Mouse (Mus musculus): ENCODE measurements around the gene Mcm6. TPM values are rescaled to one million over a fixed set of nuclear protein-coding genes. Genes with fewer than 3 reads are reported as not detected.
"Not testable (repeated sequence)": the region's sequence is repeated elsewhere in the genome, so short reads cannot be mapped to it uniquely, and the experiment has no call there.

The Mcm6 gene
- total RNA-seq, 2 experiments from 2014 or later: 85.0 to 85.3 TPM

DNA sequence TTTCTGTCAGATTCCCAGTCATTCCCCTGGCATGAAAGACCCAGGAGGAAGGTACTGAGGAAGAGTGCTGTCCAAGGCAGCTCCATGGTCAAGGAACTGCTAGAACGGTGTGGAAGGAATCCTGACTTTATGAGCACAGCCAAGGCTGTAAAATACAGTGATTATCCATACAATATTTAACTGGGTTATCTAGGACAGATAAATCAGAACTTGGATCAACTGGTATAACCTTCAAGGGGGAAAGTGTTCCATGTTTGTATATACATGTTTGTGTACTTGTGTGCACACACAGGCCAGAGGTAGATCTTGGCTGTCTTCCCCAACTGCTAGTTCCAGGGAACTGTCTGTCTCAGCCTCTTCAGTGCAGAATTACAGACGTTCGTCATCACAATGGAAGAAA is 31.2 kb downstream of the Mcm6 start, which contains the start of gene Lct:
Lct (minus strand) TSS at position 101 of the 400 bp plus-strand sequence.
- no peak for DNase-seq

DNA sequence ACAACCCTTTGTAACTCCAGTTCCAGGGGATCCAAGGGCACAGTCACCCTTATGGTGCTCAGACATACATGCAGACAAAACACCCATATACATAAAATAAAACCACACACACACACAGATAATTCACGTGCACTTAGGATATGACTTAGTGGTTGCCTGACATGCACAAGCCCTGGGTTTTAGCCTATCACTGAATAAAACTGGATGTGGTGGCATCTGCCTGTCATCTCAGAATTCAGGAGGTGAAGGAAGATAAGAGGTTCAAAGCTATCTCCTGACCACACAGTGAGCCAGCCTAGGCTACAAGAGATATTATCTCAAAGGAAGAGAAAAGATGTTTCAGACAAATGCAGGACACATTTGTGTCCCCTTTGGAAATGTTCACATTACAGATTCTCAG is 32.3 kb downstream of the Mcm6 start:
- DNase-seq: no peak

DNA sequence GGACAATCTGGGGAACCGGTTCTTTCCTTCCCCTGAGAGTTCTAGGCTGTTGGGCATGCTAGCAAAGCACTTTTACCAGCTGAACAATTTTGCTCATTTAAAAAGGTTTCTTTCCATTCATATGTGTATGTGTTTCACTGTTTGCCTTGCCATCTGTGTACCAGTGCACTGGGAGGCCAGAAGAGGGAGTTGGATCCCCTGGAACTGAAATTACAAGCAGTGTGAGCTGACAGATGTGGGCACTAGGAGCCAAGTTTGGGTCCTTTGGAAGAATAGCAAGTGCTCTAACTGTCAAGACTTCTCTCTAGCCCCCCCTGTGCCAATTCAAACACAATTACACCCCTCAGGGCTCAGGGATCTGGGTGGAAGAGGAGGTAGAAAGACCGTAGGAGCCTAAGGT is 34.7 kb downstream of the Mcm6 start:
- DNase-seq: no peak

DNA sequence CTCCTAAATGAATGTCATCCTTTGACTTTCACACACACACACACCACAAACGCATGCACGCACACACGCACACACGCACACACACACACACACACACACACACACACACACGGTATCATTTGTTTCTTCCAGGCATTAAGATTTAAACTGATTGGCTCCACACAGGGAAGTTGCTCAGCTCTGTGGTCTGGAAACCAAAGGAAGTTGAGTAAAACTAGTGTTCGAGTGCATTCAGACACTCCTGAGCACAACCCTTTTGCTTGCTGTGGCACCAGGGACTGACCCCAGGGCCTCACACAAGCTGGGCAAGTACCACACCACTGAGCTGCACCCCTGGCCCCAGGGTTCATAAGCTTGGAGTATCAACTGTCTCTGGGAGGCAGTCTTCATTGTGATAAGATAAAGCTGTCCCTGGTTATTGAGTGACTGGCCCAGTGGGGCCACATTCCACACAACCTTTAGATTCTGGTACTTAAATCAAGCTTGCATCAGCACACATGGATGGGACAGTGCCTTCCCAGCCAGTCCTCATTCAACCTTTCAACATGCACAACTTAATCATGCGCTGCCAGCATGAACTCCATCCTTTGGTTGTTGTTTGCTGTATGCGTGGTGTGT is 36.3 kb downstream of the Mcm6 start:
- no peak for DNase-seq

GRCm38 (mm10) chr1:128319266-128319665 is 40.2 kb downstream of the Mcm6 start:
- DNase-seq: not testable (repeated sequence)

- no peak for DNase-seq
Measured at GRCm38 (mm10) chr1:128314665-128315064, 44.8 kb downstream of the Mcm6 start.

GRCm38 (mm10) chr1:128309043-128309442 is 50.4 kb downstream of the Mcm6 start:
- DNase-seq: no peak

DNA sequence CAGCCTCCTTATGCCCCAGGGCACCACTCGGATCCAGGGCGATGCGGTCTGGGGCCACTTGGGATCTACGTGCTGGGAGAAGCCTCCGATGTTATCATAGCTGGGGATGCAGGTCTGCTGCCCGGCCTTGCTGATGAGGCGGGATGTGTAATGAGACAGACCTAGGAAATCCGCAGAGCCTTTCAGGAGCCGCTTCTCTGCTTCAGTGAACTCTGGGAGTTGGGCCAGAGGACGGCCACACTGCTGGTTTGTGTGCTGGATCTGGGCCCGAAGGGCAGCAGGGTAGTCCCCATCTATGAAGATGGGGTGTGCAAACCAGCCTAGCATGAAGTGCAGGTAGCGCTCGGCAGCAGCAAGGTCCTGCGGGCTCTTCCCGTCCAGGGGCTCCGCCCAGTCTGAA is 55.6 kb downstream of the Mcm6 start:
- no peak for DNase-seq

DNA sequence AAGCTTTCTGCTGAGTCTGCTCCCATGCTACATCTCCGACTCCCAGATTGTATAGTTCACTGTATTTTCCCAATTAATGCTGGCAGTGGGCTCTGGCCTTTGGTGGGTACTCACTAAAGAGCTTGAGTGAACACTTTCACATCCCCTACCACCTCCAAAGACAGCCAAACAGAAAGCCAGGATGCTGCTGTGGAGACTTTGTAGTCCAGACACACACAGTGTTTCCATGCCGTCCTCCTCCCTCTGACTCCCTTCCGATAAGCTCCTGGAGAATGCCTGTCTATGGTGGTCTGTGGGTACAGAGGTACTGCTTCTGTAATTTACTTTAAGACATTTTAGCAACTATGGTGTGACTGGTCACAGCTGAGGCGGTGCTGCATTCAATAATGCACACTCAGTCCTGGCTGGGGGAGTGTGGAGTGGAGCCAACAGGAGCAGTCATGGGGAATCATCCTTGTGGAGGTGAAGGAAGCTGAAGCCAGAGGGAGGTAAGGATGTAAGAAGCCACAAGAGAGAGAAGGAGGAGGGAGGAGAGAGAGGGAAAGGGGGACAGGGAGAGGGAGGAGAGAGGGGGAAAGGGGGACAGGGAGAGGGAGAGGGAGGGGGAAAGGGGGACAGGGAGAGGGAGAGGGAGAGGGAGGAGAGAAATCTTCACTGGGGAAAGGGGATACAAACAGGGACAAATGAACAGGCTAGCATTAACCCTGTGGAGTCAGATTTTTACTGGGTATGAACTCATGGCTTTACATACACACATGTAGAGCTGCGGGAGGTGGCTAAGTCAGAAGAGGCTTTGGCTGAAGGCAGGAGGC is 63.5 kb downstream of the Mcm6 start:
- no peak for DNase-seq

- DNase-seq: no peak
Measured at GRCm38 (mm10) chr1:128295296-128295695, 64.2 kb downstream of the Mcm6 start.

- no peak for DNase-seq
Measured at GRCm38 (mm10) chr1:128293524-128293923, 65.9 kb downstream of the Mcm6 start.

- no peak for DNase-seq
Measured at GRCm38 (mm10) chr1:128290295-128290694, 69.2 kb downstream of the Mcm6 start.

GRCm38 (mm10) chr1:128285136-128285535 is 74.3 kb downstream of the Mcm6 start:
- DNase-seq: peak; percentile 29

- no peak for DNase-seq
Measured at GRCm38 (mm10) chr1:128284157-128284690, 75.2 kb downstream of the Mcm6 start.

- no peak for DNase-seq
Measured at GRCm38 (mm10) chr1:128282924-128283323, 76.5 kb downstream of the Mcm6 start.

GRCm38 (mm10) chr1:128281753-128282152 is 77.7 kb downstream of the Mcm6 start:
- DNase-seq: no peak

Other genes with a start within 250 kb of the Mcm6 start
- 10 to 100 TPM; 43.2 to 49.3 TPM for gene Ubxn4, start 115.7 kb downstream of the Mcm6 start, total RNA-seq (2021)
- gene Lct, start 31.3 kb downstream of the Mcm6 start, total RNA-seq (2021): under 1 TPM; 0.14 to 0.52 TPM
- 10 to 100 TPM; 56.5 to 57.8 TPM for gene Dars, start 57.7 kb upstream of the Mcm6 start, total RNA-seq (2021)
- gene Cxcr4, start 232.6 kb upstream of the Mcm6 start, total RNA-seq (2021): 10 to 100 TPM in 1 of 2 experiments, 1 to 10 TPM in 1; 8.3 to 10.8 TPM

All from heart, postnatal 4 days (tissue).